Mouse (Mus musculus) forebrain, embryonic 14.5 days (tissue): Measurements from ENCODE around the gene Nynrin. TPM values are rescaled to one million over a fixed set of nuclear protein-coding genes. Genes with fewer than 3 reads are reported as not detected.
A peak's percentile ranks its signal among the peaks of the same experiment; 100 is the strongest.

Experiments used
- ATAC-seq: fragments of 200-750 bp; cut with Nextera tagmentation; 2 replicates; pipeline ENCODE4 v1.8.0; 2017; ENCODE audit warnings: mild to moderate bottlenecking, moderate library complexity
- DNase-seq: peaks from one replicate; pipeline ENCODE4 v3.0.0-alpha.2; 2015; ENCODE audit warnings: low spot score
- H3K27ac ChIP-seq: fragments of 300-500 bp; sonication (generic); 2 replicates; pipeline ENCODE4 v1.5.1; 2014; ENCODE audit warnings: low read depth, mild to moderate bottlenecking, control low read depth, low read length, moderate library complexity
- H3K27me3 ChIP-seq: fragments of 300-500 bp; sonication (generic); replicated peaks from 2 replicates; pipeline ENCODE4 v1.6.1; 2014; ENCODE audit warnings: low read length, control low read depth, mixed read lengths; ENCODE audit not compliant: control insufficient read depth, insufficient read depth
- H3K36me3 ChIP-seq: fragments of 300-500 bp; sonication (generic); 2 replicates; pipeline ENCODE4 v1.6.1; 2014; ENCODE audit warnings: low read length, control low read depth; ENCODE audit not compliant: control insufficient read depth, insufficient read depth
- H3K4me1 ChIP-seq: fragments of 300-500 bp; sonication (generic); 2 replicates; pipeline ENCODE4 v1.6.1; 2014; ENCODE audit warnings: antibody characterized with exemption, low read length, control low read depth; ENCODE audit not compliant: control insufficient read depth, insufficient read depth
- H3K4me2 ChIP-seq: fragments of 300-500 bp; sonication (generic); 2 replicates; pipeline ENCODE4 v1.6.1; 2014; ENCODE audit warnings: mild to moderate bottlenecking, control low read depth, low read length
- H3K4me3 ChIP-seq: fragments of 300-500 bp; sonication (generic); 2 replicates; pipeline ENCODE4 v1.5.1; 2014; ENCODE audit warnings: low read depth, low read length, control low read depth
- H3K9ac ChIP-seq: fragments of 300-500 bp; sonication (generic); 2 replicates; pipeline ENCODE4 v1.6.1; 2014; ENCODE audit warnings: mild to moderate bottlenecking, low read length, control low read depth, moderate library complexity
- H3K9me3 ChIP-seq: fragments of 300-500 bp; sonication (generic); replicated peaks from 2 replicates; pipeline ENCODE4 v1.6.1; 2016; ENCODE audit warnings: low read length, control low read depth, mixed read lengths; ENCODE audit not compliant: control insufficient read depth
- WGBS: fragments of 180-500 bp; shearing (Covaris S2); extraction: QIAGEN DNeasy Blood & Tissue Kit; methylation state at CpG from one replicate; pipeline ENCODE4 v1.1.7; 2014; 5-methylcytosine and 5-hydroxymethylcytosine counted together
- polyA plus RNA-seq: library from polyadenylated mRNA; unstranded; fragments of >200 nt; fragmentation: Nextera tagmentation; extraction: Ambion mirVana; gene quantifications from 2 replicates; pipeline ENCODE4 v1.2.1, GENCODE M21; 2014

Gene Nynrin
- polyA plus RNA-seq, 1 experiment from 2014 or later, result 6.2 TPM

DNA sequence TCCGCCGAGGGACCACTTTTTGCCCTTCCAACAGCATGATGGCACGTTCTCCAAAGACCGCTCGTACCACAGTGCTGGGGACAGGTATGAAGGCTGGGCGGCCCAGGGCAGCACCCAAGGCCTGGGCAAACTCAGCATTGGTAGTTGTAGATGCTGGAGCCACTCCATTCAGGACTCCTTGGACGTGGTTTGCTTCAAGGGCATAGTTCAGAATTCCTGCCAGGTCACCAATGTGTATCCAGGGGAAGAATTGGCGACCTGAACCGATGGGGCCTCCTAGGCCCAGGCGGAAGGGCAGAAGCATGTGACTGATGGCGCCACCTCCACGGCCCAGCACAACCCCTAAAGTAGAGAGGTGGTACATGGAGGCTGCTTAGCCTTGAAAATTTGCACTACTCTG, 43.9 kb downstream of the Nynrin start:
- no peak for DNase-seq
- Histone ChIP-seq H3K27ac (no peak overlapping the region), H3K4me3 (no peak overlapping the region), H3K36me3 (peaks cover 47% of the 10 kb centered on the region), H3K4me1 (peaks cover 7% of the 10 kb centered on the region), H3K9me3 (no peaks in the 10 kb centered on the region), H3K4me2 (no peak overlapping the region), H3K9ac (no peak overlapping the region), H3K27me3 (no peaks in the 10 kb centered on the region)
- WGBS, result 95% methylated on average over 12 of the region's 12 CpGs
- ATAC-seq, result no peak

DNA sequence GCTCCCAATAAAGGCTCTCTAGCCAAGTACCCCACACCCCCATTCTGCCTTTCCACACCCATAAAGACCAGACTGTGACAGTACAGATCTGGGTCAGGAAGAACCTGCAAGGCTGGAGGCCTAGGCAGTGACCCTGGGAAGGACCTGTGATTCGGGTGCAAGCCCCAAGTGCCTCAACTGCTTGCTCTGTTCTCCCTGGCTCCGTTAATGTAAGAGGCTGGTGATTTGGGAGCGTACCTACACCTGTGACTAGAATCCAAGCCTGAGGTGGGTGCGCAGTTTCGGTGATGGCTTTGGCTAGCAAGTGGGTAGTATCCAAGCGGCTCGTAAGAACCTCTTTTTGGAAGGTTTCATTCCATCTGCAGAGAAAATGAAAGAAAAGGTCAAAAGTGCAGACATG, 45.1 kb downstream of the Nynrin start:
- no peaks in the 10 kb centered on the region for H3K9me3 ChIP-seq
- H3K36me3 ChIP-seq, result peaks cover 39% of the 10 kb centered on the region
- no peaks in the 10 kb centered on the region for H3K27me3 ChIP-seq
- no peak overlapping the region for H3K9ac ChIP-seq
- DNase-seq (no peak), ATAC-seq (no peak)
- H3K4me2 ChIP-seq, result peak overlapping the region; percentile 87; the same call in 1 of the 2 replicates
- H3K4me1 ChIP-seq, result peaks cover 7% of the 10 kb centered on the region
- H3K27ac ChIP-seq, result no peak overlapping the region
- no peak overlapping the region for H3K4me3 ChIP-seq
- 90% methylated on average over 7 of the region's 7 CpGs for WGBS

DNA sequence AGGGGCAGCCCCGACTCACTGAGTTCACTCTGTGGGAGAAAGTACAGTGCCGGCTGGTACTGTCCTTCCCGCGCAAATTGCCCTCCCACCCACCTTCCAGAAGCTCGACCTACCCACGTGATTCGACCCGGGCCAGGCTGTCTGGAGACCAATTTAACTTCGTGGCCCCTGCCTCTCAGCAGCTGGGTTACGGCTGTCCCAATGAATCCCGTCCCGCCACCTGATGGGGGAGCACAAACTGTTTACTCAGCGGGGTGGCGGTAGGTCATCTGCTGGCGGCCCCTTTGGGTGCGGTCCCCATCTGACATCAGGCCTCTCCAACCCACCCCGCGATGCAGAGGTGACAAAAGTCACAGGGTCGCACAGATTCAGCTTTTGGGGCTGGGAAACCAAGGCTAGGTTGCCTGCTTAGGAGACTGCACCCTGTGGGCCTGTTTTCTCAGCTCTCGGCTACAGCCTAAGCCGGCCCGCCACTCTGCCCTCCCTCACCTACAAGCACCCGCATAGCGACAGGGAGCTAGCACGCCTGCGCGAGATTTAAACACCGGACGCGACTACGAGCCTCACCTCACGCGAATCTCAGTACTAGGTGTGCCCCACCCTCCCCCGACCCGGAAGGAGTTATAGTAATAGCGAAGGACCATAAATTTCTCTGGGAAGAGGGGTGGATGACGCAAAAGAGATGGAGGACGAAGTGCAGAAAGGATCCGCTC, 46.0 kb downstream of the Nynrin start, which contains the start of gene Sdr39u1:
Gene Sdr39u1 (minus strand): TSS at position 593 of the 713 bp plus-strand sequence.
- peak; percentile 96 for ATAC-seq
- peak within 1 kb of the TSS; percentile 76 for H3K9ac ChIP-seq
- H3K4me2 ChIP-seq, result peak within 1 kb of the TSS; percentile 87
- peak within 1 kb of the TSS; percentile 33 for H3K27ac ChIP-seq
- 4% methylated on average over 39 of the region's 39 CpGs for WGBS
- H3K36me3 ChIP-seq, result peaks cover 30% of the 10 kb centered on the region
- H3K4me1 ChIP-seq, result peaks cover 7% of the 10 kb centered on the region
- H3K27me3 ChIP-seq, result no peaks in the 10 kb centered on the region
- DNase-seq, result peak; percentile 95
- peak within 1 kb of the TSS; percentile 45 for H3K4me3 ChIP-seq
- H3K9me3 ChIP-seq, result no peaks in the 10 kb centered on the region

DNA sequence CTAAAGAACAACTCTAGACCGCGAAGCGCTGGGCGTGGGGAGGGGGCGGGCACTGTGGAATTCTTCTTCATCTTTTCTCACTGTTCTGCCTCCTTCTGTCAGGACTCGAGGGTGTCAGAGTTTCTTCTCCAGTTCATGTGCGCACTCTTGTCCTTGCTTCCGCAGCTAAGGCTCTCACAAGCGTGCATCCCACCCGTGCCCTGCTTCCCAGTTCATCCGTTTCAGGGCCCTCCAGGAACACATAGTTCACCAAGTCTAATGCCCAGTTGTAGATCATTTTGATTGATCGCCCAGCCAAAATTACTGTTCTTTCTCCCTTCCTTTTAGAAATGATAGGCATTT, 46.6 kb downstream of the Nynrin start:
- Histone ChIP-seq H3K9me3 (no peaks in the 10 kb centered on the region), H3K27me3 (no peaks in the 10 kb centered on the region), H3K4me3 (peak overlapping the region; percentile 45), H3K9ac (peak overlapping the region; percentile 76), H3K4me2 (peak overlapping the region; percentile 87), H3K36me3 (peaks cover 24% of the 10 kb centered on the region), H3K27ac (peak overlapping the region; percentile 23), H3K4me1 (peaks cover 7% of the 10 kb centered on the region)
- DNase-seq (no peak), ATAC-seq (peak; percentile 55)
- 7% methylated on average over 12 of the region's 12 CpGs for WGBS

DNA sequence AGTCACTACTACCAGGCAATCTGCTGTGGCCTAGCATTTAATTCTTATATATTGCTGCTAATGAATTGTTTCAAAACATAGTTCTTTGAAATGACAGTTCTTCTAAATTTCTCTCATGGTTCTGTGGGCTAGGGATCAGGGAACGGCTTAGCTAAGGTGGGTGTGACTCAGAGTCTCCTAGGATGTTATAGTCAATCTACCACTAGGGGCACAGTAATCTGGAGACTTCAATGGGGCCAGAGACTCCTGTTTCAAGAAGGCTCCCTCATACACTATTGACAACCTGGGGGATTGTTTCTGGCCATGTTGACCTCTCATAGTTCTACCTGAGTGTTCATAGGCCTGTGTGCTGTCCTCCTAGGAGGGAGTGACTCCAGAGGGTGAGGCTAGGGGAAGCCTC, 51.7 kb downstream of the Nynrin start:
- 31% methylated on average over 1 of the region's 1 CpGs for WGBS
- no peaks in the 10 kb centered on the region for H3K27me3 ChIP-seq
- no peak overlapping the region for H3K4me2 ChIP-seq
- no peak overlapping the region for H3K9ac ChIP-seq
- no peaks in the 10 kb centered on the region for H3K36me3 ChIP-seq
- H3K9me3 ChIP-seq, result no peaks in the 10 kb centered on the region
- peaks cover 5% of the 10 kb centered on the region for H3K4me1 ChIP-seq
- H3K27ac ChIP-seq, result no peak overlapping the region
- DNase-seq, result peak; percentile 14
- H3K4me3 ChIP-seq, result no peak overlapping the region
- ATAC-seq, result no peak

DNA sequence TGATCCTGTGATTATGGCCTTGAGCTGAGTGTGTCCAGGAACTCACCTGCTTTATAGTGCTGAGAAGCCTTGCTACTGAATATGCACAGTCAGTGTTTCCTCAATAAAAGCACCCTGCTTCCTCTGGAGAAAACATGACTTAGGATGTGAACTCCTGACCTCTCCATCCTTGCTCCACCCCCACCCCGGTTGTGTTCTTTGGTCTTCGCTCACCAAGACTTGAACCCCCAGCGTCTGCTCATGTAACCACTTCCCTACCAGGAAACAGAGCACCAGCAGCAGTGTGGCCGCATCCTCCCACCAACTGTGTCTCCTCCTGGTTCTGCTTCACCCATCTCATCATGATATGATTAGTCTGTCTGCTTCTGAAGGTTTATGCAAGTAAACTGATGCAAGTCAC, 59.6 kb downstream of the Nynrin start:
- ATAC-seq, result no peak
- no peaks in the 10 kb centered on the region for H3K27me3 ChIP-seq
- WGBS, result 70% methylated on average over 4 of the region's 4 CpGs
- H3K4me1 ChIP-seq, result no peaks in the 10 kb centered on the region
- H3K9me3 ChIP-seq, result no peaks in the 10 kb centered on the region
- no peak overlapping the region for H3K27ac ChIP-seq
- H3K4me2 ChIP-seq, result no peak overlapping the region
- H3K9ac ChIP-seq, result no peak overlapping the region
- H3K4me3 ChIP-seq, result no peak overlapping the region
- no peak for DNase-seq
- no peaks in the 10 kb centered on the region for H3K36me3 ChIP-seq

DNA sequence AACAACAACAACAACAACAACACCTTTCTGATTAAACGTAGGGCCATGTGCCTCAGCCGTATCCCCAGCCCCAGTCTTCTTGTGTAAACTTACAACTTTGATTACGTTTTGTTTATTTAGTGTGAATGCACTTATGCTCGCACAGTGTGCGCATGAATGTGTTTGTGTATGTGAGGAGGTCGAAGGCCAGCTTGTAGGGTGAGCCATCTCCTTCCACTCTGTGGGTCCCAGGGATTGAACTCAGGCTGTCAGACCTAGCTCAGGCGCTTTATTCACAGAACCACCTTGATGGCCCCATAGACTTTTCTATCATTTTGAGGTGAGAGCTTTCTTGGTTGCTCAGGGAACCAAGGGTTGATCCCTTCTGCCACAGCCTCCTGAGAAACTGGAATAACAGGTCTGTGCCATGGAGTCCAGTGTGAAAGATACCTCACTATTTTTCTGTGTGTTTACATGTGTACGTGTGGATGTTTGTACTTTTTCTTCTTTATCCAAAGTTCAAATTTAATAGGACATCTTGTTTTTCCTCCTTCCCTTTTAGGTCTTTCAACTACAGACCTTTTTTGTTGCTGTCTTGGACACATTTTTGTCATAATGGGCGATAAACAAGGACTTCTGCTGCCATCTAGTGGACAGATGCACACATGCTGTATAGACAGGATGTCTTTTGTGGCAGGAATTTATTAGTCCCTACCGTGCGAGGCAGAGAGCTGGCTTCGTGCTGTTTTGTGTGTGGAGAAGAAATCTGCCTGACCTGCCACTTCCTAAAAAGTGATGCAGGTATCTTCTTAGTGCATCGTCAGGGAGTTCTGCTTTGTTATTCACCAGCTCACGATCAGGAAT, 64.7 kb downstream of the Nynrin start:
- peak; percentile 89 for ATAC-seq
- H3K4me3 ChIP-seq, result no peak overlapping the region
- 38% methylated on average over 14 of the region's 14 CpGs for WGBS
- no peak overlapping the region for H3K4me2 ChIP-seq
- H3K27ac ChIP-seq, result no peak overlapping the region
- H3K4me1 ChIP-seq, result no peaks in the 10 kb centered on the region
- peak overlapping the region; percentile 21; the same call in 1 of the 2 replicates for H3K9ac ChIP-seq
- DNase-seq, result peak; percentile 97
- no peaks in the 10 kb centered on the region for H3K27me3 ChIP-seq
- no peaks in the 10 kb centered on the region for H3K9me3 ChIP-seq
- no peaks in the 10 kb centered on the region for H3K36me3 ChIP-seq

DNA sequence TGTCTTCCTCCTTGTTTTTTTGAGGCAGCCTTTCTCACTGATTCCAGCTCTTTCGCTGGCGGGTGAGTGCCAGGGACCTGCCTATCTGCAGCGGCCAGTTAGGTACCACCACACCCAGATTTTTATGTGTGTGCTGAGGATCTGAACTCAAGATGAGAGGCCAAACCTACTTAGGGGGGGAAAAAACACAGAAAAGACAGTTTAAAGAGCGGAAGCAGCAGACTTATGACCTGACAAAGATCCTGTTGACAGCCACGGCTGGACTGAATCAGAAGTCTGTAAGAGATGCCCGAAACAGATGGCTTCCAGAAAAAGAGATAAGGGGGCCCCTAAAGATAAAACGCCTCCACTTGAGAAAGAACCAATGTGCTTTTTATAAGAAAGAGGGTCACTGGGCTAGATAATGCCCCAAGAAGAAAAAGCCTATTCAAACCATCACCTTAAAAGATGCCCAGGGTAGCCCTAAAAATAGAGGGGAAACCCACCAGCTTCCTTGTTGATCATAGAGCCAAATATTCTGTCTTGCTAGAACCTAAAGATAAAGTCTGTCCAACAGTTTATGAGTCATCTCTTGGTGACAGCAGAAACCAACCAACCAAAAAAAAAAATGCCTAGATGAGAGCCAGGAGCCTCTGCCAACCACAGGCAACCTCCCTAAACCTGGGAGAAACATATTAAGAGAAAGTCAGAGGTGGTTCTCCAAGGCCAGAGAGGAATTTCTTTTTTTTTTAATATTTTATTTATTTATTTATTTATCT, 68.8 kb downstream of the Nynrin start:
- H3K9me3 ChIP-seq, result no peaks in the 10 kb centered on the region
- no peak overlapping the region for H3K27ac ChIP-seq
- no peaks in the 10 kb centered on the region for H3K4me1 ChIP-seq
- ATAC-seq (no peak), DNase-seq (no peak)
- H3K9ac ChIP-seq, result no peak overlapping the region
- no peak overlapping the region for H3K4me2 ChIP-seq
- H3K4me3 ChIP-seq, result no peak overlapping the region
- no peaks in the 10 kb centered on the region for H3K36me3 ChIP-seq
- WGBS, result 89% methylated on average over 7 of the region's 7 CpGs
- H3K27me3 ChIP-seq, result no peaks in the 10 kb centered on the region
